Mouse (Mus musculus): ENCODE measurements around the gene Nob1.

The Nob1 gene
- long read RNA-seq, experiment 1, transcript Nob1-201 (9 exons, 1,658 nt), result major isoform, 21 of 27 reads
- long read RNA-seq, experiment 1, partial matches to known transcripts, result 1 of 27 reads
- long read RNA-seq, experiment 1, other reads (novel, unspliced or antisense), result 5 of 27 reads
- long read RNA-seq, experiment 2, transcript Nob1-201 (9 exons, 1,658 nt), result major isoform, 24 of 29 reads
- long read RNA-seq, experiment 2, partial matches to known transcripts, result 3 of 29 reads
- long read RNA-seq, experiment 2, other reads (novel, unspliced or antisense), result 2 of 29 reads

GRCm38 (mm10) chr8:107424597-107425229 is at the start of gene Nob1:
TSS of gene Nob1 (minus strand) at chr8:107425051.
- intact Hi-C loops (cut with DNase I), result loop anchor here (2.0 kb wide), 2 partner anchors 36 to 322 kb away; no protein-coding TSS in a partner anchor

- intact Hi-C loops (cut with DNase I), result no loop called here
Measured at GRCm38 (mm10) chr8:107473369-107473768, 48.5 kb upstream of the Nob1 start.

- intact Hi-C loops (cut with DNase I), result no loop called here
Measured at GRCm38 (mm10) chr8:107472403-107473100, 47.7 kb upstream of the Nob1 start.

- intact Hi-C loops (cut with DNase I), result no loop called here
Measured at GRCm38 (mm10) chr8:107470302-107470701, 45.5 kb upstream of the Nob1 start.

GRCm38 (mm10) chr8:107468811-107469302 is 44.0 kb upstream of the Nob1 start:
- intact Hi-C loops (cut with DNase I), result no loop called here

- intact Hi-C loops (cut with DNase I), result no loop called here
Measured at GRCm38 (mm10) chr8:107466642-107467041, 41.8 kb upstream of the Nob1 start.

GRCm38 (mm10) chr8:107465332-107465990 is 40.6 kb upstream of the Nob1 start:
- intact Hi-C loops (cut with DNase I), result no loop called here

- intact Hi-C loops (cut with DNase I), result no loop called here
Measured at GRCm38 (mm10) chr8:107462423-107462822, 37.6 kb upstream of the Nob1 start.

GRCm38 (mm10) chr8:107458281-107458680 is 33.4 kb upstream of the Nob1 start:
- intact Hi-C loops (cut with DNase I), result no loop called here

- intact Hi-C loops (cut with DNase I), result loop anchor here (1.0 kb wide), 1 partner anchor 119 kb away; no protein-coding TSS in a partner anchor
Measured at GRCm38 (mm10) chr8:107457725-107458124, 32.9 kb upstream of the Nob1 start.

GRCm38 (mm10) chr8:107455268-107455667 is 30.4 kb upstream of the Nob1 start:
- intact Hi-C loops (cut with DNase I), result no loop called here

- intact Hi-C loops (cut with DNase I), result loop anchor here (5.0 kb wide), 1 partner anchor 59 kb away; no protein-coding TSS in a partner anchor
Measured at GRCm38 (mm10) chr8:107453386-107453785, 28.5 kb upstream of the Nob1 start.

- intact Hi-C loops (cut with DNase I), result loop anchor here (5.0 kb wide), 1 partner anchor 61 kb away; no protein-coding TSS in a partner anchor
Measured at GRCm38 (mm10) chr8:107451414-107452066, 26.7 kb upstream of the Nob1 start.

- intact Hi-C loops (cut with DNase I), result loop anchor here (5.0 kb wide), 1 partner anchor 63 kb away; no protein-coding TSS in a partner anchor
Measured at GRCm38 (mm10) chr8:107449655-107450054, 24.8 kb upstream of the Nob1 start.

GRCm38 (mm10) chr8:107449130-107449529 is 24.3 kb upstream of the Nob1 start:
- intact Hi-C loops (cut with DNase I), result no loop called here

GRCm38 (mm10) chr8:107448382-107448889 is 23.6 kb upstream of the Nob1 start:
- intact Hi-C loops (cut with DNase I), result no loop called here

GRCm38 (mm10) chr8:107447713-107448112 is 22.9 kb upstream of the Nob1 start:
- intact Hi-C loops (cut with DNase I), result no loop called here

GRCm38 (mm10) chr8:107444626-107445025 is 19.8 kb upstream of the Nob1 start:
- intact Hi-C loops (cut with DNase I), result no loop called here

GRCm38 (mm10) chr8:107439880-107440625 is 15.2 kb upstream of the Nob1 start:
- intact Hi-C loops (cut with DNase I), result no loop called here

- intact Hi-C loops (cut with DNase I), result no loop called here
Measured at GRCm38 (mm10) chr8:107437711-107438110, 12.9 kb upstream of the Nob1 start.
